Mouse (Mus musculus) urinary bladder, postnatal 4 days (tissue): ENCODE results near the gene Ear10.
A peak's percentile ranks its signal among the peaks of the same experiment; 100 is the strongest.
"Not testable (repeated sequence)": the region's sequence is repeated elsewhere in the genome, so short reads cannot be mapped to it uniquely, and the experiment has no call there.

Experiments used
- DNase-seq, 2 experiments: peaks; one replicate each; pipeline ENCODE4 v3.0.0; 2021 to 2022; ENCODE audit warnings: low spot score in 2 of 2

Gene Ear10

DNA sequence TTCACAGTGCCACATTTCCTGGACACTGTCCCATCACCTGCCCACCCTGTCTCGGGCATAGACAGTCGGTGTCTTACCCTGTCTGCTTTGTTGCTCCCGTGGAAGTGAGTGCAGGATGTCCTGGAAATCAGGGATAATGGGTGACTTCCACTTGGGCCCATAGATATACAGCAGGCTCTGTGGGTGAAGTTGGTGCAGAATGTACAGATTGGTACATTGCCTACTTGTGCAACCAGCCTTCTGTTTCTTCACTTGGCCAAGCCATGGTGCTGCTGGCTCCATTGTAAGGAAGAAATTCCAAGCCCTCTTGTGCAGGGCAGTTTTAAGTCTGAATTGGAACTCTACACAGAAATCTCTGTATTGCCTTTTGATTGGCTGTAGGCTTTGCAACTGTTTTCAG lies at the start of gene Ear10:
Gene Ear10, minus strand, starts transcription at position 101 of the 400 bp plus-strand sequence.
- DNase-seq, result not testable (repeated sequence)

DNA sequence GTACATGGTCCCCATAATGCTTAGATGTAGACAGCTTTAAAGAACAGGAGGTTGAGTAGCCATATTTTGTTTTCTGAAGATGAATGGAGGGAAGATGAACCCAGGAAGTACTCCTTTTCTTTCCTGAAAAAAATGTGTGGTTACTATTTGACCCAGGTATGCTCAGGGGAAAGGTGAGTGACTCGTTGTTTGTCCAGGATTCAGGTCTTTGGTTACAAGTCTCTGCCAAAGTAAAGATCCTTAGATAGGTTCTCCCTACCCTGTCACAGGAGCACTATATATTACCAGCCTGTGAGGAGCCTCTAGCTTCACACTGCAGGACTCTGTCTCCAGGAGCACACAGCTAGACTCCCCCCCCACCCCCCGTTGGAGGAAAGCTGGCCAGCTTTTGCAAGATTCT lies 33.4 kb upstream of the Ear10 start, which contains the start of gene Ang5:
Gene Ang5, plus strand, starts transcription at position 301 of the 400 bp plus-strand sequence.
- DNase-seq, result not testable (repeated sequence)

- DNase-seq, result not testable (repeated sequence)
These were observed 31.7 kb upstream of the Ear10 start for GRCm38 (mm10) chr14:43955074-43955473.

DNA sequence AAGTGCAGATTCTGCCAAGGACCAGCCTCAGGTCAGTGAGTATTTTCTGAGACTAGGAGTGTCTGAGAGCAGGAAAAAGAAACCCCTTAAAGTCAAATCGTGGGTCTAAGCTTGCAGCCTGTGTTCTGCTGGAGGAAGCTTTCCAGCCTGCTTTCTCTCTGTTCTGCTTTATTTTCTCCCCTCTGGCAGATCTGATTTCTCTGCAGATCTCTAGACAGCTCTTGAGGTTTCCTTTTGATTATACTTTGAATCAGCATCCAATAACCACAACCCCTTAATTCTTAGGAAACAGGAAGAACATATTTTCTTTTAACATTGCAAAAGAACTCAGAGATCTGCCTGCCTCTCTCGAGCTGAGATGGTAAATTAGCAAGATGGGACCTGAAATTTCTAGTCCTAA lies 30.0 kb upstream of the Ear10 start:
- not testable (repeated sequence) for DNase-seq

DNA sequence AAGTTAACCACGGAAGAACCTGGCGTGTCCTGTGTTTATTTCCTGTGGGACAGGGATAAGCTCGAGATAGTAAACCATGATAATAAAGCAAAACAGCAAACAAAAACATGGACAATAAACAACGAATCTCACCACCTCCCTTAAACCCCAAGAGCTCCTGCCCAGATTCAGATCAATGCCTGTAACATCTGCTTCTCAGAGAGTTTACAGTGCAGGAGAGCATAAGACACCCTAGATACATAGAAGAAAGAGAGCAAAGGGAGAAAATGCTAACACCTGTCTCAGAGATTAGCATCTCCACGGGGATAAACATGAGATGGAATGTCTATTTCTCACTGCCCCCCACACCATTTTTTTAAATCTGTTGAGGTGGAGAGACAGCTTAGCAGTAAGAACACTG lies 10.0 kb upstream of the Ear10 start:
- DNase-seq, result not testable (repeated sequence)

- DNase-seq, result peak in 1 of 2 experiments; percentile 58
These were observed 9.6 kb upstream of the Ear10 start for GRCm38 (mm10) chr14:43932991-43933390.

DNA sequence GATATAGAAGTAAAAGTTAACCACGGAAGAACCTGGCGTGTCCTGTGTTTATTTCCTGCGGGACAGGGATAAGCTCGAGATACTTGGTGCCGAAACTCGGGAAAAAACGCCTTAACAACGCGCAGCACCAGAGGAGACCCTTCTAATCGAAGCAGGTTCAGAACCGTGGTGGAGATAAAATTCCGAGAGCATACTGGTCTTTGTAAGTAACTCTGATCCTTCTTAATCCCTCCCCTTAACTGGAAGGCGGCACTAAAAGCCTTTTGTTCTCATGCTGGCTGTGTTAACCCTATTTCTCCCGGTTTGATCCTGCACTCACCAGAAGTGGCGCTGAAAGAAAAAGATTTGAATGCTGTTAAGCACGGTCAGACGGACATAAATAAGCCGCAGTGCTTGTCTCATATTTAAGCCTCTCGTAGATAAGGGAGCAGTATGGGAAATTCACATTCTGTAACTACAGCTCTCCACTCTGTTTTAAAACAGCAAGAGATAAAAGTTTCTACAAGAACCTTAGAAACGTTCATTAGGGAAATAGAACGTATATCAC lies 2.1 kb upstream of the Ear10 start:
- not testable (repeated sequence) for DNase-seq

DNA sequence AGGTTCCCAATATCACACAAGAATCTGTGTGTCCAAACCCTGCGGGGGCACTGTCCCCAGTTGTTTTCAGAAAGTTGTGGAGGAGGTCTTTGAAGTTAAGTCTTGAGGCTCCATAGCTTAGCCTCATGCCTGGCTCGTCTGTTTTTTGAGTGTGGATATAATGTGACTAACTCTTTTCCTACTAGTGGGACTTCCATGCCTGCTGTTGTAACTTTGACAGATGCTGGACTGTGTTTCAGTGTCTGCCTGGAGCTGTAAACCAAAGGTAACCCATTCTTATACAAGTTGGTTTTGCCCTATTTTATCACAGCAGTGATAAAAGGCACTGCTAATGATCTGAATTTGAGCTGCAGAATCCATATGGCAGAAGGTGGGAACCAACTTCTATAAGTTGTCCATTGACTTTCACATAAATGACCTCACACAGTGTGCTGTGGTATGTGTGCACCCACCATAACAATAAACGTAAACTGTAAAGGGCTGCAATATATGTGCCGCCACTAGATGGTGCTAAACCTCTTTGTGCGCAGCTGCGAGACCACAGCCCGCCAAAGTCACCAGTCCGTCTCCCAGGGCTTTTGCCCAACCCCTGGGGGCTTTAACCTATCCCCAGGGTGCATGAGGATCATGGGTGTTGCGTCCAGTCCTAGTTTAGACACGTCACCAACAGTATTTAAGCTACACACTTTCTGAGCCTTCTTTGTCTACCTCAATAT lies 1.5 kb upstream of the Ear10 start, which contains the start of gene Gm8113:
Gene Gm8113, plus strand, starts transcription at position 703 of the 716 bp plus-strand sequence.
- peak; percentile 30 to 60 for DNase-seq

- DNase-seq, result not testable (repeated sequence)
These were observed 5.1 kb downstream of the Ear10 start for GRCm38 (mm10) chr14:43918214-43918613.

DNA sequence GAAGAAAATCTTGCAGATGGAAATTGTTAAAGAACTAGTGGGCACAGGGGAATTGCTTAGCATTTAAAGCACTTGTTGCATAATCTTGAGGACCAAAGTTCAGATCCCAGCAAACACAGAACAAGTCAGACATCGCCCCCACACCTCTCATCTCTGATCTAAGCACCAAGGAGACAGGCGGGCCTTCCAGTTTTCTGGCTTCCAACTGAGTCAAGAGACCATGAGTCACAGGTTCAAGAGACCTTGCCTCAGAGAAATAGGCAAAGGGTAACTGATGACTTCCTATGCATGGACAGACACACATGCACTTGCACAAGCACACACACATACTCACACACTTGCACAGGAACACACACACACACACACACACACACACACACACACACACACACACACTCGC lies 24.8 kb downstream of the Ear10 start:
- DNase-seq, result not testable (repeated sequence)

GRCm38 (mm10) chr14:43895357-43895756 lies 28.0 kb downstream of the Ear10 start:
- not testable (repeated sequence) for DNase-seq

GRCm38 (mm10) chr14:43891288-43891687 lies 32.1 kb downstream of the Ear10 start:
- DNase-seq, result not testable (repeated sequence)

DNA sequence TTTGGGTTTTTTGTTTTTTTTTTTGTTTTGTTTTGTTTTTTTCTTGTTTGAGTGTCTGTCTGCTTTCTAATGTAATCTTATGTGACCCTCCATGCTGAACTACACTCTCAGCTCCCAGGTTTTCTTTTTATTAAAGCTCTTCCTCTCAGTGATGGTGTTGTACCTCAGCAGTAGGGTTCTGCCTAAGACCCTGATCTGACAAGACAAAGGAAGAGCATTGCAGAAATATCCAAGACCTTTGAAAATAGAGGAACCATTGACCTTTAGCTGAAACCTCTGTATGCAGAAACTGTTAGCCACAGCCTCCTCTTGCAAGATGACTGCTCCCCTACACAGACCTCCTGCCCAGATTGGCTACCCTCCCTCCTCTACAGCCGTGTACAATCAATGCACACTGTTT lies 37.1 kb downstream of the Ear10 start:
- not testable (repeated sequence) for DNase-seq

GRCm38 (mm10) chr14:43879966-43880545 lies 43.3 kb downstream of the Ear10 start:
- DNase-seq, result not testable (repeated sequence)

GRCm38 (mm10) chr14:43877789-43878188 lies 45.6 kb downstream of the Ear10 start:
- DNase-seq, result not testable (repeated sequence)

DNA sequence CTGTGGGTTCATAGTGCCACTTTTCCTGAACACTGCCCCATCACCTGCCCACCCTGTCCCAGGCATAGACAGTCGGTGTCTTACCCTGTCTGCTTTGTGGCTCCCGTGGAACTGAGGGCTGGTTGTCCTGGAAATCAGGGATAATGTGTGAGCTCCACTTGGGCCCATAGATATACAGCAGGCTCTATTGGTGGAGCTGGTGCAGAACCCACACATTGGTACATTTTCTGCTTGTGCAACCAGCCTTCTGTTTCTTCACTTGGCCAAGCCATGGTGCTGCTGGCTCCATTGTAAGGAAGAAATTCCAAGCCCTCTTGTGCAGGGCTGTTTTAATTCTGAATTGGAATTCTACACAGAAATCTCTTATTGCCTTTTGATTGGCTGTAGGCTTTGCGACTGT lies 47.9 kb downstream of the Ear10 start, which contains the start of gene Ear1:
Gene Ear1, minus strand, starts transcription at position 101 of the 400 bp plus-strand sequence.
- DNase-seq, result not testable (repeated sequence)

GRCm38 (mm10) chr14:43874862-43875261 lies 48.5 kb downstream of the Ear10 start:
- DNase-seq, result not testable (repeated sequence)
